Mouse (Mus musculus): Measurements from ENCODE around the gene Gm45717.

- TF ChIP-seq CTCF (IDR thresholded peaks at IDR 0.05; ENCODE audit: insufficient read depth, low read length) (no peak), POLR2A (IDR thresholded peaks at IDR 0.05; ENCODE audit: borderline replicate concordance, extremely low read depth, low read depth, low read length) (no peak)
Measured at GRCm38 (mm10) chr7:140927181-140927580, 28.6 kb downstream of the Gm45717 start.
